Mouse (Mus musculus): ENCODE results near the gene Pgd.
"Not testable (repeated sequence)": the region's sequence is repeated elsewhere in the genome, so short reads cannot be mapped to it uniquely, and the experiment has no call there.

The Pgd gene

DNA sequence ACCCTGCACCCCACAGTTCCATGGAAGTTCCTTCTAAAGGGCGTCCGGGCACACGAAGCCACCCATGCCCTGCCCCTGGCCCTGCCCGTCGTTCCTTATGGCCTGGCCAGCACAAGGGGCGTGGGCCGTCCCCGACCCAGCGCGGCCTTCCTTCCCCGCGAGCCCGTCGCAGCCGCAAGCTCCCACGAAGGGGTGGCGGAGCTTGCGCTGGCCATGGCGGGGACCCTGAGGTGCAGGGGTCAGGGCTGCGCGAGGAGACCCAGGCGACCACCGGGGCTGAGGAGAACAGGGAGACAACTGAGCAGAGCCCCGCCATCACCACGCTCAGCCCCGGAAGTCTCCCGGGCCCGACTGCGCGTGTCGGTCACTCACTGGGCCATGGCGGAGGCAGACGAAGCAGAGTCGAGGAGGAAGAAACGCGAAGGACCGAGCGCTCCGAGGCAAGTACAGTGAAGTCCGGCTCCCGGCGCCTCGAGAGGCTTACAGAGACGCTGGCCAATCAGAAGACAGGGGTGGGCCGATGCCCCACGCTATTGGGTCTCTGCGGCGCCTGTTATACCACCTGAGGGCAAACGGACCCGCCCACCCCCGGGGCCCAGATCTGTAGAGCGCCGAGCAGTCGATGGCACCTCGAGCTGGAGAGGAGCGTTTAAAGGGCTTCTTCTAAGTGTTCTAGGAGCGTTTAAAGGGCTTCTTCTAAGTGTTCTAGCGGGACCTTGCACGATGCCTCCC is at the start of gene Pgd:
Gene Pgd (minus strand): TSS at position 557 of the 732 bp plus-strand sequence.
- DNase-seq (ENCODE audit: low spot score), result peak; percentile 97

DNA sequence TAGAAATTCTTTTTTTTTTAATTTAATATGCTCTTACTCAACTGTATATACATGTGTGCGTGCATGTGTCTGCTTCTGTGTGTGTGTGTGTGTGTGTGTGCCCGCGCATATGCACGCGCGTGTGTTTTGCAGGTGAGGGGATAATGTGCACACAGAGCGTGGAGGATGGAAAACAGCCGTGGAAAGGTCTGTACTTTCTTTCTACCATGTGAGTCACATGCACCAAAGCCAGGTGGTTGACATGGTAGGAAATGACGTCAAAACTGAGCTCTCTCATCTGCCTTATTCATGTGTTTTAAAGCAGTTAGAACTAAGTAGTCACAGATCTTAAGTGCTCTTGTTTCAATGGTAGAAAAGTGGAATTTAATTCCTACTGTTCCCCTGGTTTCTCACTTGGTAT is 49.4 kb upstream of the Pgd start:
- no peak for DNase-seq (ENCODE audit: low spot score)

- DNase-seq (ENCODE audit: low spot score), result peak; percentile 24
These were observed 48.8 kb upstream of the Pgd start for GRCm38 (mm10) chr4:149215397-149215796.

DNA sequence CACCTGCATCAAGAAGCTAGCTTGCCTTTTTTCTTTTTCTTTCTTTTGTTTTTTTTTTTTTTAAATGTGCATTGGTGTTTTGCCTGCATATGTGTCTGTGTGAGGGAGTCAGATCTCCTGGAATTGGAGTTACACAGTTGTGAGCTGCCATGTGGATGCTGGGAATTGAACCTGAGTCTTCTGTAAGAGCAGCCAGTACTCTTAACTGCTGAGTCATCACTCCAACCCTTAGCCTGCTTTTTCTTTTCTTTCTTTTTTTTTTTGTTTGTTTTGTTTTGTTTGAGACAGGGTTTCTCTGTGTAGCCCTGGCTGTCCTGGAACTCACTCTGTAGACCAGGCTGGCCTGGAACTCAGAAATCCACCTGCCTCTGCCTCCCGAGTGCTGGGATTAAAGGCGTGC is 47.9 kb upstream of the Pgd start:
- DNase-seq (ENCODE audit: low spot score), result not testable (repeated sequence)

- DNase-seq (ENCODE audit: low spot score), result no peak
These were observed 46.9 kb upstream of the Pgd start for GRCm38 (mm10) chr4:149213466-149213865.

- DNase-seq (ENCODE audit: low spot score), result not testable (repeated sequence)
These were observed 44.9 kb upstream of the Pgd start for GRCm38 (mm10) chr4:149211441-149211840.

GRCm38 (mm10) chr4:149202467-149202866 is 35.9 kb upstream of the Pgd start:
- DNase-seq (ENCODE audit: low spot score), result no peak

- no peak for DNase-seq (ENCODE audit: low spot score)
These were observed 34.5 kb upstream of the Pgd start for GRCm38 (mm10) chr4:149201110-149201509.

DNA sequence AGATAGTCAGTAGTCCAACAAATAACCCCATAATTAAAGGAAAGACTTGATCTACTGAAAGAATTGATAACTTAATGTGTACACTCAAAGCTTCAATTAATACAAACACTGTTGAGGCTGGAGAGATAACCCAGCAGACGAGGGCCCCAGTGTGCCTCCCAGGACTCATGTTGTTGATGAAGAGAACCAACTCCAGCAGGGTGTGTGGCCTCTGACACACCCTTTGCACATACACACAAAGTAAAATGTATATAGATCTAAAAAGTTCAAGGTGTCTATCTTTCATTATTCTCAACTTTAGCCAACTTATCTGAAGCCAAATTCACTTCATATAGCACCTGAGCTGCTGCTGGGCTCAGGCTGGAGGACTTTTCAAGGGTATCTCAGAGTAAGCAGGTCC is 30.6 kb upstream of the Pgd start:
- DNase-seq (ENCODE audit: low spot score), result no peak

- DNase-seq (ENCODE audit: low spot score), result no peak
These were observed 24.5 kb upstream of the Pgd start for GRCm38 (mm10) chr4:149191103-149191502.

DNA sequence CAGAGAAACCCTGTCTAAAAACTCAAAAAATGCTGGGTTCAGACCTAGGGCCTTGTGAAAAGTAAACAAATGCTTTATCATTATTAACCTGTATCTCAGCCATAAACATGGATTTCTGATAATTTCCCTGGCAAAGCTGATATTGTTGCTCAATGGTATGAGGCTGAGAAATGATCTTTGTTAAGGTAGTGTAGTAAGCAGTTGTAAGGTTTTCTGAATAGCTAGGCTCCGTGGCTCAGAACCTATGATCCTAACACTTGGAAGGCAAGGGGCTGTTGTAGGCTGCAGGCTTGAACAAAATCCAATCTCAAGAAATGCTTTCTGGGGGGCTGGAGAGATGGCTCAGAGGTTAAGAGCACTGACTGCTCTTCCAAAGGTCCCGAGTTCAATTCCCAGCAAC is 22.0 kb upstream of the Pgd start:
- no peak for DNase-seq (ENCODE audit: low spot score)

DNA sequence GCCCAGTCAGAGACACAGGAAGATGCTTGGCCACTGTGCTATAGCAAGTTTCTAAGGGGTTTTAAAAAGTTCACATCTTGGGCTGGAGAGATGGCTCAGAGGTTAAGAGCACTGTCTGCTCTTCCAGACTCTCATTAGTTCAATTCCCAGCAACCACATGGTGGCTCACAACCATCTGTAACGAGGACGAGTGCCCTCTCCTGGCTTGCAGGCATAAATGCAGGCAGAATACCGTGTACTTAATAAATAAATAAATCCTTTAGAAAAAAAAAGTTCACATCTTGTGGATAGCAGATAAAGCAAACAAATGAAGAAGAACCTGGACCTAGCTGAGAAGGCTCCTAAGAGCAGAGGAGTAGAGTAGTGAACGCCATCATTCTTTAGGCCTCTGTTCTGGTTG is 16.2 kb upstream of the Pgd start:
- peak; percentile 42 for DNase-seq (ENCODE audit: low spot score)

- no peak for DNase-seq (ENCODE audit: low spot score)
These were observed 15.6 kb upstream of the Pgd start for GRCm38 (mm10) chr4:149182192-149182591.

GRCm38 (mm10) chr4:149179573-149179972 is 13.0 kb upstream of the Pgd start:
- DNase-seq (ENCODE audit: low spot score), result no peak

DNA sequence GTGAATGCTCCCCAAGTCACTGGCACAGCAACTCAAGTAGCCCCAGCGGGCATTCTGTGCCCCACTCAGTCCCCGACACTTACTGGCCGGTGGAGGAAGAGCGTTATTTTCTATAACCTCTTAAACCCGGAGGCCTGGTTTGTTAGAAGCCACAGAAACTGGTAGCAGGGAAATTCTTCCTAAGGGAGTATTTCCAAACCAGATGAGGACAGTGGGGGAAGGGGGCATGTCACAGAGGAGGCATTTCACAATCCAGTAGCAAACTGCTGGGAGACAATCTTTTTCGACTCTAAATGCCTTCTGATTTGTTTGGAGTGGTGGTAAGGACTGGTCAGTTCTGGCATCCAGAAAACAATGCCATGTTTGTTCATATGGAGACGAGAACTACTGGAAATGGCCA is 12.6 kb upstream of the Pgd start:
- DNase-seq (ENCODE audit: low spot score), result no peak

GRCm38 (mm10) chr4:149178328-149178727 is 11.8 kb upstream of the Pgd start:
- DNase-seq (ENCODE audit: low spot score), result no peak

DNA sequence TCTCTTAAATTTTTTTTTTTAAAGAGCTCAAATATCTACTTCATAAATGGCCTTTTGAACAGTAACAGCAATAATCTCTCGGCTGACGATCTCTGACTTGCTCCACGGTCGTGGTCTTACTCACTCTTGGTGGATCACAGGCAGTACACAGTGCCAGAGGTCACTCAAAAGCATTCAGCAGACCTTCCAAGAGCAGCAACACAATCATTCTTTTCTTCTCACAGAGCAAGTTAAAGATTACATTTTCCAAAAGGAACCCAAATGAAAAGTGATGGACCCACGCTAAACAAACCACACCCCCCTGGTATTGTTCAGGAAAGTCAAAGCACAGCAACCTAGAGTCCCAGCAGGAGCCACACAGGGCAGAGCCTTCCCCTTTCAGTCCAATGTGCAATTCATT is 10.5 kb upstream of the Pgd start:
- no peak for DNase-seq (ENCODE audit: low spot score)

- DNase-seq (ENCODE audit: low spot score), result no peak
These were observed 10.1 kb upstream of the Pgd start for GRCm38 (mm10) chr4:149176645-149177044.

DNA sequence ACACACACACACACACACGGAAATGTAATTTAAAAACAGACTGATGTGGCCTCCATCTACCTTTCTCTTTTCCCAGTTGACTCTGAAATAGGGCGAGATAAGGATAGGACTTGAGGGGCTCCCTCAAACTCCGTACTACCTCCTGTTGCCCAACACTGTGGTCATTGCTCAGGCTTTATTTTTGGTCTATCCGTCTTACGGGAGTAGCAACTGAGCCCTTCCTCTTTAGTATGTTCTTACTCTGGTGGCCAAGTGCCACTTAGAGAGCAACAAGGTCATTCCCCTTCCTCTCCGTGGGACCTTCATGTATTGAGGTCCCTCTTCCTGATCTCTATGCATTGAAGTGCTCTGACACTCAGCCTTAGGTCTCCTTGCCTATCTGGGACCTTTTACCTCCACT is 7.1 kb upstream of the Pgd start:
- no peak for DNase-seq (ENCODE audit: low spot score)

- DNase-seq (ENCODE audit: low spot score), result peak; percentile 79
These were observed 6.1 kb upstream of the Pgd start for GRCm38 (mm10) chr4:149172666-149173065.

DNA sequence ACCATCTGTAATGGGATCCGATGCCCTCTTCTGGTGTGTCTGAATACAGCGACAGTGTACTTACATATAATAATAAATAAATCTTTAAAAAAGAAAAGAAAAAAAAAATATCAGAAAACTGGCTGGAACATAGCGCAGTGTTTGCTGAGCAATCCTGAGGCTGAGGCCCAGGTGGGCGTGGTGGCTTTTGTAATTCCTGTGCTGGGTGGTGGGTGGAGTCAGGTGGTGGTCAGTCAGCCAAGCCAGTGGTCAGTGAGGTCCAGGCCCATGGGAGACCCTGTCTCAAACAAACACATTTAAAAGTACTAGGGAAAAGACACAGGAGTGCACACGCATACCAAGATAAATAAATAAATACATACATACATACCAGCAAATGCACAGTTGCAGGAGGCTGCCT is 5.5 kb upstream of the Pgd start:
- no peak for DNase-seq (ENCODE audit: low spot score)

- peak; percentile 30 for DNase-seq (ENCODE audit: low spot score)
These were observed 5.0 kb upstream of the Pgd start for GRCm38 (mm10) chr4:149171581-149171981.

- DNase-seq (ENCODE audit: low spot score), result peak; percentile 74
These were observed 3.9 kb upstream of the Pgd start for GRCm38 (mm10) chr4:149170394-149170931.

GRCm38 (mm10) chr4:149169926-149170325 is 3.4 kb upstream of the Pgd start:
- DNase-seq (ENCODE audit: low spot score), result not testable (repeated sequence)
